Mouse (Mus musculus): ENCODE measurements around the gene Clcnkb.

GRCm38 (mm10) chr4:141445328-141445720 is 29.5 kb upstream of the Clcnkb start:
- no peak for TF ChIP-seq POLR2A (IDR thresholded peaks at IDR 0.05; ENCODE audit: borderline replicate concordance, insufficient read depth, low read length)
- no peak for TF ChIP-seq CTCF (IDR thresholded peaks at IDR 0.05; ENCODE audit: borderline replicate concordance, insufficient read depth, low read depth, low read length)

All from cerebellum, adult 2 months (tissue).